Mouse (Mus musculus) mouse embryonic stem cell (cell line): Measurements from ENCODE around the gene Coa3.
"Not testable (repeated sequence)": the region's sequence is repeated elsewhere in the genome, so short reads cannot be mapped to it uniquely, and the experiment has no call there.

Source experiments
- in situ Hi-C, 2 experiments: fragments of 300-500 bp; cut with MboI; formaldehyde crosslinking; loops; 1 replicate in 1 of 2; 3 replicates in 1 of 2; pipeline ENCODE4 v1.14.3; 2019 to 2020; ENCODE audit warnings: low sequenced_read_pairs in 2 of 2, low pct_unique_long_range_greater_than_20kb in 1 of 2, mixed read lengths in 1 of 2; ENCODE audit not compliant: unreplicated experiment in 1 of 2

The Coa3 gene

DNA sequence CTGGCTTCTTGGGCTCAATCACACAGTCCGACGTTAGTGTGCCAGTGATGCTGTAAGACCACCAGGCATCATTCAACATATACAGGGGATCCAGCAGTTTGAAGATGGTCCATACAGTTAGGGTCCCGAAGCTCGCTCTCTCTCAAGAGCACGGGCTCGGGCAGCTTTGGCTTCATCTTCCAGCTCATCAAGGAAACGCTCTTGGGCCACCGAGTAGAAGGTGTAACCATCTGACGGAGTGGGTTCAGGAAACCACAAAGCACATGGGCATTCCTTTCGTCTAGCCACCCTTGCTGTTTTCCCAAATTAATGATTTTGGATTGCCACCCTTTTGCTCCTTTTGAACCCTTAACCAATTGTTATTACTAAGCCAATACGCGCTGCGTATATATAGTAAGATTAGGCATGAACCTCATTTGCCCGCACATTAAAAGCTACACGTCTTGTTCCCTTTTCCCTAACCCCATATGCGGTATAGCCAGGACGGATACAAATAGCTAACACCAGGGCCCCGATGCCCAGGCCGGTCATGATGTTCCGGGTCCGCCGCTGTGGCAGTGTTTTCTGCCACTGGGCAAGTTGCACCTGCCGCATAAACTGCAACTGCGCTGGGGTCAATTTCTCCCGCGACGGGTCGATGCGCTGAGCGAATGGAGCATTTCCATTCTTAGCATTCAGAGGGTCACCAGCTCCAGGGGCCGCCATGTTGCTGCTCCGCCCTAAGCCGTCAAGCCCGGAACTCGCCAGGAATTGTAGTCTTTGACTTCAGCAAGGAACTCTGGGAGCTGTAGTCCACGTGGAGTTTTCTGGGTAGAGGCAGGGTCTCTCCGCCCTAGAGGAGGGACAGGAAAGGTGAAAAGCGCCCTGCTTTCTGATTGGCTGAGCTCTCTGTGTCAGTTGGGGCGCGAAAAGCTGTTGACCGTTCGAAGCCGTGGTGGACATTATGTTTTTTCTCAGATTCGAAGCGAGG lies at the start of gene Coa3, which contains the start of gene Cntd1:
Gene Coa3, minus strand, starts transcription at position 892 of the 970 bp plus-strand sequence.
Gene Cntd1, plus strand, starts transcription at position 790 of the 970 bp plus-strand sequence.
- in situ Hi-C loops, result no loop called here

DNA sequence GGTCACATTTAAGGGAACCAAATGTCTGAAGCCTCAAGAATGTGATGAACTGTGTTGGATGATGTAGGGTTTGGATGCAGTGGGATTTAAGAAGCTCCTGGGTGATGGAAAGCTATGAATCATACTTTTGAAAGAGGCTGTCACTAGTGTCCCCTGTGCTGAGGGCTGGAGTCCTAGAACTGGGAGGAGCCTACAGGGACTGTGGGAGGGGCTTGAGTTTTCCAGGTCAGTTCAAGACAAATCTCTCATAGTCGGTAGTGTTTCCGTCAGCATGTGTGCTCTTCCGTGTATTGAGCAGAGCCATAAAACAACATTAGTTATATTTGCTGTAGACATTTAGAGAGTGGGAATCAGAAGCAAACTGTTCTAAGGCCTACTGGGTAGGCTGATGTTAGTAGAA lies 48.4 kb upstream of the Coa3 start:
- in situ Hi-C loops, result no loop called here

DNA sequence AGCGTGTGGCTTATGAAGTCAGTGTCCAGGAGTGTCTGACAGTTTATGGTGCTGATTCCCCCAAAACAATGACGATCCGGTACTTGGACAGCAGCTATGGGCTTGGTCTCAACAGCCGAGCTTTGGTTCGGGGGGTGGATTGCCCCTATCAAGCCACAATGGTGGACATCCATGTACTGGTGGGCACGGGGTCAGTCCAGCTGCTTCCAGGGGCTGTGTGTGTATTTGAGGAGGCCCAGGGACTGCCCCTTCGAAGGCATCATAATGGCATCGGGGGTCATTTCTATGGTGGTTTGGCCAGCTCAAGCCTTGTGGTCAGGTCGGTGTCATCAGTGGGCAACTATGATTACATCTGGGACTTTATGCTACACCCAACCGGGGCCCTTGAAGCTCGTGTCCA lies 47.2 kb upstream of the Coa3 start:
- in situ Hi-C loops, result no loop called here

DNA sequence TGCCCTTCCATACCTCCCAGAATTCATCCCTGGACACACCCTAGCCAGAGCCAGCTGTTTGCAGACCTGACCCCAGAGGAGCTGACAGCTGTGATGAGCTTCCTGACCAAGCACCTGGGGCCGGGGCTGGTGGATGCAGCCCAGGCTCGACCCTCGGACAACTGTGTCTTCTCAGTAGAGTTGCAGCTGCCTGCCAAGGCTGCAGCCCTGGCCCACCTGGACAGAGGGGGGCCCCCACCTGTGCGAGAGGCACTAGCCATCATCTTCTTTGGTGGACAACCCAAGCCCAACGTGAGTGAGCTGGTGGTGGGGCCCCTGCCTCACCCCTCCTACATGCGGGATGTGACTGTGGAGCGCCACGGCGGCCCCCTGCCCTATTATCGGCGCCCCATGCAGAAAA lies 46.3 kb upstream of the Coa3 start:
- in situ Hi-C loops, result not testable (repeated sequence)

DNA sequence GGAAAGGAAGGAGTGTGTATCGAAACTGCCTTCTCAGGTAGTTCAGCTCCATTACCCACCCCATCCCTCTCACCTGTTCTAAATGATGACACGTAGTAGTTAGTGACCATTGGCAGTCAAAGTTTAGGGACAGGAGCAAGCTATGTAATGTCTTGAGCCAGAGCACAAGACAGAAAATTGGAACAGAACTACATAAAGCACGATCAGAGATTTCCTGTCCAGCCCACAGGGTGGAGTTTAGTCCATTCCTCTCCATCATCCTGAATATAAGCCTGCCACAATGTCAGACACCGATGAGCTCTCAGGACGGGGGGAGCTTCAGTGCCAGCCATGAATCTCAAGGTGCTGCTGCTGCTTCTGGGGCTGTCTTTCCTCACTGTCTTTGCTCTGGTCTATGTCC lies 45.8 kb upstream of the Coa3 start, which contains the start of gene Aoc2:
Gene Aoc2, plus strand, starts transcription at position 301 of the 400 bp plus-strand sequence.
- in situ Hi-C loops, result no loop called here

DNA sequence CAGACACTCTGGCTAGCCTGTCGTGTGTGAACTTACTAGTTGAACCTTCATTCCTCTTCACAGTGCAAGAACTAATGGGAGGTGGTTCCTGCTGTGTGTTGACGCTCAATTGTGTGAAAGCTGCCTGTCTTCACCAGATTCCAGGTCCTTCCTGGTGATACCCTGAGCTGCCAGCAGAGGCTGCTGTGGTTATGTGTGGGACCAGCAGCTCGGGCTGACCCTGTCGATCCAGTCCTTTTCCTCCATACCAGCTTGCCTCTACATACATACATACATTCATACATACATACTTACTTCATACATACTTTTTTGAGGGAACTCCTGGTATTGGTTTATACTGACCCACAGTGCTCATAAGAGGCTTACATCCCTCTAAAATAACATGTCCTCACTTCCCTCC lies 44.7 kb upstream of the Coa3 start:
- in situ Hi-C loops, result no loop called here

DNA sequence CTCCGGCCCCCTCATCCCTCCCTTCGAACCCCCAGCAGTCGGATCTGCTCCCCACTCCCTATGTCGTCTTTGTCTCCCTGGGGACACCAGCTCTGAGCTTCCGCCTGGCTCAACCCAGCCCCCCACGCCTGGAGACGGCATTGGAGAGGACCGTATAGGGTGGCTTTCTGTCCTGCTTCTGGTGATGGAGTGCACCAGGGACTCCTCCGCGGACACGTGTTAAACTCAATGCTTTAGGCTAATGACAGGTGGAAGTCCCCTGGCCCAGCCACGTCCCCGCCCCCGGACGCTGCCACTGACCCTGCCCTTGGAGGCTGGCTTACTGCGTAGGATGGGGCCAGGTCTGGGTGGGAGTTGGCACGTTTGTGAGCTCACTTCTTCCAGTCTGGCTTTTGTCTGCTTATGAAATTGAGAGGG lies 37.6 kb upstream of the Coa3 start:
- in situ Hi-C loops, result no loop called here

DNA sequence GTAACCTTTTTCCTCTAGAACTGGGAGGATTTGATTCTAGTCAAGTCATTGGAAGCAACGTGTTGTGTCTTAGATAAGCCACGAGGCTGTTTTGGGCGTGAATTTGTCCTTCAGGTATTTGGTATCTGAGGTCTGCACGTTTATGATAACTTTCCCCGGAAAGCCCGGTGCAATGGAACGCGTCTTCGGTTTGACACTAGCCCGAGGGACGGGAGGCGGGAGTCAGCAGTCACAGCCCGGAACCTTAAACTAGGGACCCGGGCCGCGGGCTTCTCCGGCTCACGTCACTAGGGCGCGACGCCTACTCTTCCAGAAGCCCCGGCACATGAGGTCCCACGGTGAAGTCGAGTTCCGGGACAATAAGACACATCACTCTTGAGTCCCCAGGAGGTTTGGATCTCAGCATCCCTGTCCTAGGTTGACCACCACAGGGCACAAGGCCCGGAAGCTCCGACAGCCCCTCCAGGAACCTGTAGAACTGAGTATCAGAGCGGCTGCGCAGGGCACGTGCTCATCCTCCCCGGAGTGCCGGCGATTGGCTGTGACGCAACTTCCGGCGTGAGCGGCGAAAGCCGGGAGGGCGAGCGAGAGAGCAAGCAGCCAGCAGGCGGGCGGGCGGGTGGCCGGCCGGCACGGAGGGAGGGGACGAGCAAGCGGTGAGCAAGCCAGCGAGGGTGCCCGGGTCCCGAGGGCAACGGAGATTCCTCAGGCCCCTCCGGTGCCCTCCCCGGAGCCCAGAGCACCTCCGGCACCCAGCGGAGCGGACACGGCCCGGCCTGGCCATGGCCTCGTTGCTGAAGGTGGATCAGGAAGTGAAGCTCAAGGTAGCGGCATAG lies 37.0 kb upstream of the Coa3 start, which contains the start of gene Psme3:
Gene Psme3, plus strand, starts transcription at position 549 of the 836 bp plus-strand sequence.
- in situ Hi-C loops, result no loop called here

DNA sequence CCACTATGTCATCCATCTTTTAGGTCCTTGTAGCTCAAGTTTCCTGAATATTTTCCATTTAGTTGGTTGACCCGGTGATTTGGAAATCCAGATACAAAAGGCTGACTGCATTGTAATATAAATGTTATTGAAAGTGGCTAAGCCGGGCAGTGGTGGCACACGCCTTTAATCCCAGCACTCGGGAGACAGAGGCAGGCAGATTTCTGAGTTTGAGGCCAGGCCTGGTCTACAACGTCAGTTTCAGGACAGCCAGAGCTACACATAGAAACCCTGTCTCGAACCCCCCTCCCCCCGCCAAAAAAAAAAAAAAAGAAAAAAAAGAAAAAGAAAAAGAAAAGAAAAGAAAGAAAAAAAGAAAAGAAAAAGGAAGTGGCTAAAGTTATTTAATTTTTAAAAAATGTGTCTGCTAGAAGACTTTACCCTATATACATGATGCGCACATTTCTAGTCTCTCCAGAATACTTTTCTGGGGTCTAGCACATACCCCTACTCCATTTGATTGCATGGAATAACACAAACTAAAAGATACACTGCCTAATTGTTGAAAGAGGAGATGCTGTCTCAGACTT lies 36.3 kb upstream of the Coa3 start:
- in situ Hi-C loops, result no loop called here

DNA sequence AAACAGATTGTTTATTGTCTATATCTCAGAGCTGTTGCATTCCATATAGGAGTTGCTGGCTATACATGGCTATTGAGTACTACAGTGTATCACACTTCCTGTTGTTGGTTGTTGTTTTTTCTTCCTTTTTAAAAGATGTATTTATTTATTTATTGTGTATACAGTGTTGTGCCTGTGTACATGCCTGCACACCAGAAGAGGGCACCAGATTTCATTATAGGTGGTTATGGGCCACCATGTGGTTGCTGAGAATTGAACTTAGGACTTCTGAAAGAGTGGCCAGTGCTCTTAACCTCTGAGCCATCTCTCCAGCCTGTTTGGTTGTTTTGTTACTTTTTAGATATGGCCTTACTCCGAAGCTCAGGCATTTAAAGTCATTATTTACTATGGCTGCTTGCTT lies 35.7 kb upstream of the Coa3 start:
- in situ Hi-C loops, result no loop called here

DNA sequence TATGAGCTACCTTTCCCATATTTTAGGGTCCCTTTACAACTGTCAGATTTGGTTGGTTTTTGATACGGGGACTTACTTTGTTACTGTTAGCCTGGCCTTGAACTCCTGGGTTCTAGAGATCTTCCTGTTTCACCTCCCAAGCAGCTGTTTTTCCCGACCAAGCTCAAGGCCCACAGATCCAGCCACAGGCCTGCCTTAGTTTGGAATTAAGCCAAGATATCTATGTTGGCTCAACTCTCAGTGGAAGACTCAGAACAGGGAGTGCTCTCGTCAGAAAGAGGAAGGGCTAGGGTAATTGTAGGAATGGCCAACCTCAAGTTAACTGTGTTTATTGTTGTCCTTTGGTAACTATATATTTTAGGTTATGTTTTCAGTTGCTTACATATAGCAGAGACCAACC lies 33.2 kb upstream of the Coa3 start:
- in situ Hi-C loops, result no loop called here

DNA sequence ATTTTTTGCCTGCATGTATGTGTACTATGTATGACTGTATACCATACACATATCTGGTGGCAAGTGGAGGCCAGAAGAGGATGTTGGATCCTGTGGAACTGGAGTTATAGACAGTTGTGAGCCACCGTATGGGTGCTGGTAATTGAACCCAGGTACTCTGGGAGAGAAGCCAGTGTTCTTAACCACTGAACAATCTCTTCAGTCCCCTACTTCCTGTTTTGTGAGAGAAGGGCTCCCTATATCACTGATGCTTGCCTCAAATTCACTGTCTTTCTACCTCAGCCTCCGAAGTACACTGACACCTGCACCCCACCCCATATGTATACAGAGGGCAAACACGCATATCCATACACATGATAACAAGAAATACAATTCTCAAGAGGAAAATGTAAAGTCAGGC lies 32.2 kb upstream of the Coa3 start:
- in situ Hi-C loops, result no loop called here

DNA sequence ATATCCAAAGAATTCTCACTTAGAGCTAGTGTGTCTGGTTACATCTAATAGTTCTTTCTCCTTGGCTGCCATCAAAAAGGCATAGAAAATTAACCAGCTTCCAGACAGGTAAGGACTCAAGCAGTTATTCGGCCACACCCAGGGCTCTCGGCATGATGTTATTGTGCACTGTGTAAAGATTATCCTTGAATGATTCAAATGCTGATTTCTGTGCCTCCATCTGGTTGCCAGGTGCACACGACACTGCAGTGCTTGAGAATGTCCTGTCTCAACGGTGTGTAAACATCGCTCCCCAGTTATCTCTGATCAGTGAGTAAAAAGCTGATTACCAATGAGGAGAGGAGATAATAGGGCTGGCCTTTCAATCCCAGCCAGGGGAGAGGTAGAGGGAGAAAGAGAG lies 28.8 kb upstream of the Coa3 start:
- in situ Hi-C loops, result no loop called here

DNA sequence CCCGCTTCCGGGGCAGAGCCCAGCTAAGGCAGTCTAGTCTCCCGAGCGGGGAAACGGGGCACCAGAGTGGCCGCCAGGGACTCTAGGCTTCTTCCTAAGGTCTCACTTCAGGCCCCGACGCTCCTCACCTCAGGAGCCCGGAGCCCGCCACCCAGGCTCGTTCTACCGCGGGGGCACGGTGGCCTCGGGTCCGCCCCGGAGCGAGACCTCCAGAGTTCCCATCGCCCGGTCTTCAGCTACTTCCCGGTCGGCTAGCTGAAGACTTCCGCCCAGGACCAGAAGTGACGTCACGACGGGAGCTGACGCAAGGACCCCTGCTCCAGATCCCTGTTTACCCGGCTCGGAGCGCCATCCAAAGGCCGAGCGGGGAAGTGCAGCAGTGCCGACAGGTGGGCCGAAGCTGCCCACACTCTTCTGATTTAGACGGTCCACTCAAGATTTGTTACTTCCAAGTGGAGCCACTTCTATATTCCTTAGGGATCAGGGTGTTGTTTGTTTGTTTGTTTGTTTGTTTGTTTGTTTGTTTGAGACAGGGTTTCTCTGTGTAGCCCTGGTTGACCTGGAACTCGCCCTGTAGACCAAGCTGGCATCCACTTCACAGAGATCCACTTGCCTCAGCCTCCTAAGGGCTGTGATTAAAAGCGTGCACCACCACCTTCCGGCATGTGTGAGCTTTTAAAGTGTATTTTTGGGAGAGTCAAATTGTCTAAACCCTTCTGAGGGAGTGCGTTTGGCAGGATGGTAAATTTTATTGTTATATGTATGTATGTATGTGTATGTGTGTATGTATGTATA lies 23.3 kb upstream of the Coa3 start, which contains the start of gene Becn1:
Gene Becn1, minus strand, starts transcription at position 283 of the 795 bp plus-strand sequence.
- in situ Hi-C loops, result no loop called here

DNA sequence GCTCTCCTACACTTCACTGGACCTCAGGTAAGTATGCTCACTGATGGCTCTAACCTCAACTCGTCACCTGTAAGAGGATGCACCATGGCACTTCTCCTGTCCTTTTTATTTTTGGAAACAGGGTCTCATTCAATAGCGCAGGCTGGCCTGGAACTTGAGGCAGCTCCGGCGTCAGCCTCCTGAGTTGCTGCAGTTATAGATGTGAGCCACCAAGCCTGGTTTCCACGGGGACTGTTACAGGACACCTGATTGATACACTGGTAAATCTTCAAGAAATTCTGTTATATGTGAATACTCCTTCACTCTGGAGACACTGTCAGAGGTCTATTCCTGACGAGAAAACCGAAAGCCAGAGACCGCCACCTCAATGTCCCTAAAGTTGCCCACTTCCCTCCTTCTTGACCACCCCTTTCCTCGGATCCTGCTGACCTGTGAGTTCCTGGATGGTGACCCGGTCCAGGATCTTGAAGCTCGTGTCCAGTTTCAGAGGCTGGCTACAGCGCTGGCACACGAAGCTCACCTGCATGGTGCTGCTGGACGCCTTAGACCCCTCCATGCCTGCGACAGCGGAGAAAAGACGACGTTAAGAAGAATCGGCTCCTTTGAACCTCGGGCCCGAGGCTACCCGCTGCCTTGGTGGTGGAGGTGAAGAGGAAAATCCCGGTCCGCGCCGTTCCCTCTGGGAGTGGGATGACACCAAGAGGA lies 22.5 kb upstream of the Coa3 start:
- in situ Hi-C loops, result no loop called here

DNA sequence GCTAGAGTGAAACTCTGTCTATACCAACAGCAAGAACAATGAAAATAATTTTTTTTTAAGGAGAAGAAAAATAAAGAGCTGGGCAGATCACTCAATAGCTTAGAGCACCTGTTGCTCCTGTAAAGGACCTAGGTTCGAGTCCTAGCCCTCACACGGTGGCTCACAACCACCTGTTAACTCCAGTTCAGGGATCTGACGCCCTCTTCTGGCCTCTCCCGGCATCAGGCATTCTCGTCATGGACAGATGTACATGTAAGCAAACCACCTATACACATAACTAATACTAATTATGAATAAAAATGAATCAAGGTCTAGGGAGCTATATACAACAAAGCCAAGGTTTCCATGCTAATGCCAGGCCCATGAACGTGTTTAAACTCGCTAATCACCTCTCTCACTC lies 22.0 kb upstream of the Coa3 start:
- in situ Hi-C loops, result no loop called here

DNA sequence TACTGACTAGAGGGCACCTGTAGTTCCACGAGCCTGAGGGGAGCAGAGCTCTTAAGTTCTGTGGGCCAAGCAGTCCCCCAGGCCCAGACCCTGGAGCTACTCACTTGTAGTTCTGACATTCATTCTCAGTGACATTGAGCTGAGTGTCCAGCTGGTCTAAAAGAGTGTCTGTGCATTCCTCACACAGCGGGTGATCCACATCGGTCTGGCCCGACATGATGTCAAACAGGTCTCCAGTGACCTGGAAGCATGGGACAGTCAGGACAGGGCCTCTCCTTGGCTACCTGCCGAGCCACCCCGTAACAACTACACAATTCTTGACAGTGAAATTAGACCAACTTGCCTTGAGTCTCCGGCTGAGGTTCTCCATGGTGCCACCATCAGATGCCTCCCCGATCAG lies 16.3 kb upstream of the Coa3 start:
- in situ Hi-C loops, result no loop called here

DNA sequence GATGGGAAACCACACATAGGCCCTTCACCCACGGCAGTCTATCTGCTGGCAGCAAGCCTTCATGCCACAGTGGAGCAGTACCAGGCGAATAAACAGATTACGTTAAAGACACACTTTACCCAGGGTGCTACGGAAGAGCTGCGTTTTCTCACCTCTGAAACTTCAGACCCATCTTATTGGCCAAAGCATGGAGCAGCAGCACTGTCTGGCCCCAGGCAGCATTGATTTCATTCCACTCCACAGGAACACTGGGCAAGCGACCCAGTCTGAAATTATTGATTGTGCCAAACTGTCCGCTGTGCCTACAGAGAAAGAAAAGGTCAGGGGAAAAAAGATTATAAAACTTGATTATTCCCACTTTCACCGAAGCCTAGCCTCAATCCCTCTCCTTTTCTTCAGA lies 12.3 kb upstream of the Coa3 start:
- in situ Hi-C loops, result no loop called here
